Mouse (Mus musculus) cerebellum, adult 2 months (tissue): ENCODE results near the gene Cenpo.

Experiments
- CTCF ChIP-seq: fragments of 200-500 bp; IDR thresholded peaks from 2 replicates; pipeline ENCODE4 v1.5.1; 2011; ENCODE audit warnings: low read depth, mild to moderate bottlenecking, control low read depth, low read length, moderate library complexity, borderline replicate concordance; ENCODE audit not compliant: insufficient read depth
- POLR2A ChIP-seq: fragments of 200-500 bp; IDR thresholded peaks from 2 replicates; pipeline ENCODE4 v1.6.1; 2011; ENCODE audit warnings: low read length, control low read depth, borderline replicate concordance; ENCODE audit not compliant: insufficient read depth

- no peak for TF ChIP-seq CTCF
- no peak for TF ChIP-seq POLR2A
Observed at GRCm38 (mm10) chr12:4201454-4202200, 32.5 kb downstream of the Cenpo start.
